Mouse (Mus musculus) kidney, adult 2 months (tissue): ENCODE measurements around the gene Aatk. TPM values are rescaled to one million over a fixed set of nuclear protein-coding genes. Genes with fewer than 3 reads are reported as not detected.

Source experiments
- DNase-seq: peaks from one replicate; pipeline ENCODE4 v3.0.0; 2021
- H3K27ac ChIP-seq: fragments of 200-500 bp; 2 replicates; pipeline ENCODE4 v1.5.1; 2012; ENCODE audit warnings: low read depth, low read length, control low read depth, inconsistent platforms; ENCODE audit not compliant: insufficient read depth
- H3K27me3 ChIP-seq: fragments of 200-500 bp; replicated peaks from 2 replicates; pipeline ENCODE4 v1.6.1; 2012; ENCODE audit warnings: mild to moderate bottlenecking, moderate library complexity, low read length, inconsistent platforms; ENCODE audit not compliant: control insufficient read depth, insufficient read depth
- H3K36me3 ChIP-seq: fragments of 200-500 bp; 2 replicates; pipeline ENCODE4 v1.6.1; 2012; ENCODE audit warnings: mild to moderate bottlenecking, moderate library complexity, low read length, inconsistent platforms; ENCODE audit not compliant: control insufficient read depth, insufficient read depth
- H3K4me1 ChIP-seq: fragments of 200-500 bp; 2 replicates; pipeline ENCODE4 v1.6.1; 2011; ENCODE audit warnings: low read length; ENCODE audit not compliant: control insufficient read depth, insufficient read depth
- H3K4me3 ChIP-seq: fragments of 200-500 bp; 2 replicates; pipeline ENCODE4 v1.5.1; 2011; ENCODE audit warnings: mild to moderate bottlenecking, low read depth, low read length, control low read depth; ENCODE audit not compliant: insufficient read depth
- CTCF ChIP-seq: fragments of 200-500 bp; conservative IDR thresholded peaks from 2 replicates; pipeline ENCODE4 v1.5.1; 2011; ENCODE audit warnings: low read depth, mild to moderate bottlenecking, control low read depth, low read length, moderate library complexity, mixed read lengths; ENCODE audit not compliant: insufficient read depth, insufficient read length
- POLR2A ChIP-seq: fragments of 200-500 bp; IDR thresholded peaks from one replicate; pipeline ENCODE4 v1.6.1; 2011; ENCODE audit warnings: low read depth, low read length, control low read depth
- WGBS: fragments of 180-500 bp; shearing (Covaris S2); methylation state at CpG from one replicate; pipeline ENCODE4 v1.1.7; 2018; 5-methylcytosine and 5-hydroxymethylcytosine counted together
- polyA plus RNA-seq: library from polyadenylated mRNA; depleted of rRNA; stranded (reverse); fragments of >200 nt; gene quantifications from 2 replicates; pipeline ENCODE4 v1.2.3, GENCODE M21; 2012

The Aatk gene
- polyA plus RNA-seq, 1 experiment, result 5.1 TPM

- no peak overlapping the region for H3K4me3 ChIP-seq
- H3K27me3 ChIP-seq, result no peaks in the 10 kb centered on the region
- no peaks in the 10 kb centered on the region for H3K4me1 ChIP-seq
- peak overlapping the region; percentile 51 for H3K27ac ChIP-seq
- DNase-seq, result no peak
- 69% methylated on average over 7 of the region's 7 CpGs for WGBS
- H3K36me3 ChIP-seq, result no peaks in the 10 kb centered on the region
- TF ChIP-seq CTCF, result no peak
- no peak for TF ChIP-seq POLR2A
Observed at GRCm38 (mm10) chr11:120042141-120042838, 4.7 kb downstream of the Aatk start.

- WGBS, result 71% methylated on average over 13 of the region's 13 CpGs
- no peaks in the 10 kb centered on the region for H3K36me3 ChIP-seq
- no peaks in the 10 kb centered on the region for H3K4me1 ChIP-seq
- H3K27ac ChIP-seq, result peak overlapping the region; percentile 78
- no peaks in the 10 kb centered on the region for H3K27me3 ChIP-seq
- peak; percentile 93 for DNase-seq
- H3K4me3 ChIP-seq, result peak overlapping the region; percentile 36
- TF ChIP-seq CTCF, result no peak
- TF ChIP-seq POLR2A, result no peak
Observed at GRCm38 (mm10) chr11:120041191-120042123, 5.5 kb downstream of the Aatk start.

- Histone ChIP-seq H3K27me3 (no peaks in the 10 kb centered on the region), H3K4me3 (no peak overlapping the region), H3K36me3 (no peaks in the 10 kb centered on the region), H3K4me1 (no peaks in the 10 kb centered on the region), H3K27ac (peak overlapping the region; percentile 10; the same call in 1 of the 2 replicates)
- peak; percentile 34 for DNase-seq
- WGBS, result 67% methylated on average over 8 of the region's 8 CpGs
- TF ChIP-seq CTCF (no peak), POLR2A (no peak)
Observed at GRCm38 (mm10) chr11:120040440-120040839, 6.5 kb downstream of the Aatk start.

- Histone ChIP-seq H3K4me1 (no peaks in the 10 kb centered on the region), H3K27ac (peak overlapping the region; percentile 43), H3K27me3 (no peaks in the 10 kb centered on the region), H3K36me3 (no peaks in the 10 kb centered on the region), H3K4me3 (no peak overlapping the region)
- peak; percentile 51 for DNase-seq
- WGBS, result 44% methylated on average over 4 of the region's 4 CpGs
- TF ChIP-seq CTCF (no peak), POLR2A (no peak)
Observed at GRCm38 (mm10) chr11:120039581-120039980, 7.4 kb downstream of the Aatk start.

GRCm38 (mm10) chr11:120034762-120035161 is 12.2 kb downstream of the Aatk start:
- no peaks in the 10 kb centered on the region for H3K36me3 ChIP-seq
- DNase-seq, result no peak
- no peak overlapping the region for H3K4me3 ChIP-seq
- WGBS, result 47% methylated on average over 5 of the region's 5 CpGs
- no peaks in the 10 kb centered on the region for H3K27me3 ChIP-seq
- TF ChIP-seq POLR2A (no peak), CTCF (no peak)
- peaks cover 3% of the 10 kb centered on the region; the same call in 1 of the 2 replicates for H3K4me1 ChIP-seq
- H3K27ac ChIP-seq, result no peak overlapping the region

GRCm38 (mm10) chr11:120034306-120034705 is 12.7 kb downstream of the Aatk start:
- Histone ChIP-seq H3K36me3 (no peaks in the 10 kb centered on the region), H3K4me3 (no peak overlapping the region), H3K27ac (no peak overlapping the region), H3K27me3 (no peaks in the 10 kb centered on the region), H3K4me1 (peaks cover 3% of the 10 kb centered on the region; the same call in 1 of the 2 replicates)
- DNase-seq, result no peak
- TF ChIP-seq CTCF (no peak), POLR2A (no peak)
- 49% methylated on average over 3 of the region's 3 CpGs for WGBS

- Histone ChIP-seq H3K4me1 (peaks cover 5% of the 10 kb centered on the region; the same call in 1 of the 2 replicates), H3K27me3 (no peaks in the 10 kb centered on the region), H3K36me3 (no peaks in the 10 kb centered on the region), H3K27ac (no peak overlapping the region), H3K4me3 (no peak overlapping the region)
- WGBS, result 95% methylated on average over 3 of the region's 3 CpGs
- no peak for DNase-seq
- no peak for TF ChIP-seq POLR2A
- TF ChIP-seq CTCF, result no peak
Observed at GRCm38 (mm10) chr11:120033473-120033872, 13.5 kb downstream of the Aatk start.
